1 mouse cellular context compared by ENCODE assay signal in genomic region chr15:98871916-98872888, GRCm38 (mm10).
TF ChIP-seq lines count a peak whose summit lies in the region.

No protein-coding gene starts in this region.

TF ChIP-seq in MEL, 35 proteins besides CTCF, POLR2A, EP300 and RAD21 (continued from another document):
- no peak for TF ChIP-seq ZC3H11A (IDR thresholded peaks at IDR 0.05; ENCODE audit: low read depth, low read length)
- TF ChIP-seq SMC3 (IDR thresholded peaks at IDR 0.05; ENCODE audit: low read depth, low read length): no peak
- peak; percentile 64; the same call in 1 of the 2 replicates for TF ChIP-seq E2F4 (IDR thresholded peaks at IDR 0.05; ENCODE audit: borderline replicate concordance, low read depth, low read length)
- peak; percentile 8; the same call in 1 of the 2 replicates for TF ChIP-seq NRF1 (IDR thresholded peaks at IDR 0.05; ENCODE audit: insufficient read depth, low read depth, low read length, poor library complexity, severe bottlenecking)
- no peak for TF ChIP-seq ZNF384 (IDR thresholded peaks at IDR 0.05; ENCODE audit: low read depth, low read length)
- TF ChIP-seq TCF12 (IDR thresholded peaks at IDR 0.05; ENCODE audit: low read depth, low read length): peak; percentile 83
- TF ChIP-seq RCOR1 (IDR thresholded peaks at IDR 0.05; ENCODE audit: low read depth, low read length): no peak
- peak; percentile 97 for TF ChIP-seq KAT2A (conservative IDR thresholded peaks at IDR 0.05; ENCODE audit: low read depth, low read length)
- TF ChIP-seq BHLHE40 (IDR thresholded peaks at IDR 0.05; ENCODE audit: borderline replicate concordance, low read depth, low read length): no peak
- TF ChIP-seq POLR2AphosphoS2 (IDR thresholded peaks at IDR 0.05; ENCODE audit: low read length): no peak; the same call in none of the 2 replicates
- peak; percentile 95 for TF ChIP-seq MAX (IDR thresholded peaks at IDR 0.05; ENCODE audit: low read length)
- TF ChIP-seq MEF2A (IDR thresholded peaks at IDR 0.05; ENCODE audit: extremely low read depth, insufficient replicate concordance, low read depth, low read length, poor library complexity, severe bottlenecking): no peak
- peak; percentile 73 for TF ChIP-seq USF1 (IDR thresholded peaks at IDR 0.05; ENCODE audit: low read depth, low read length)
- TF ChIP-seq MYB (IDR thresholded peaks at IDR 0.05; ENCODE audit: low read depth, low read length): no peak
- TF ChIP-seq NELFE (IDR thresholded peaks at IDR 0.05; ENCODE audit: low read depth, low read length): peak; percentile 77
- TF ChIP-seq GATA1 (IDR thresholded peaks at IDR 0.05; ENCODE audit: low read depth, low read length): peak; percentile 9; the same call in 1 of the 2 replicates
- peak; percentile 95 for TF ChIP-seq TBP (IDR thresholded peaks at IDR 0.05; ENCODE audit: low read depth, low read length)
- TF ChIP-seq HCFC1 (IDR thresholded peaks at IDR 0.05; ENCODE audit: low read depth, low read length): peak; percentile 90
- TF ChIP-seq MAFK (IDR thresholded peaks at IDR 0.05; ENCODE audit: borderline replicate concordance, low read depth, low read length): no peak
- no peak for TF ChIP-seq TAL1 (IDR thresholded peaks at IDR 0.05; ENCODE audit: low read length)
- no peak for TF ChIP-seq JUND (IDR thresholded peaks at IDR 0.05; ENCODE audit: low read depth, low read length)
- TF ChIP-seq SIN3A (IDR thresholded peaks at IDR 0.05; ENCODE audit: low read length): peak; percentile 99
- TF ChIP-seq MXI1 (IDR thresholded peaks at IDR 0.05; ENCODE audit: low read depth, low read length): peak; percentile 99
- no peak; the same call in 1 of the 2 replicates for TF ChIP-seq ZKSCAN1 (IDR thresholded peaks at IDR 0.05; ENCODE audit: low read depth, low read length)
- TF ChIP-seq CHD2 (IDR thresholded peaks at IDR 0.05; ENCODE audit: low read length): peak; percentile 51
- TF ChIP-seq UBTF (IDR thresholded peaks at IDR 0.05; ENCODE audit: borderline replicate concordance, insufficient read depth, low read depth, low read length): peak; percentile 93; the same call in 1 of the 2 replicates
- TF ChIP-seq ZMIZ1 (IDR thresholded peaks at IDR 0.05; ENCODE audit: low read depth, low read length): peak; percentile 73
- TF ChIP-seq ELF1 (IDR thresholded peaks at IDR 0.05; ENCODE audit: low read depth, low read length): 0 out of 2 replicates have a peak, but pooled peaks have one; percentile 38
- TF ChIP-seq GABPA (IDR thresholded peaks at IDR 0.05; ENCODE audit: low read depth, low read length): no peak
- peak; percentile 53; the same call in 1 of the 2 replicates for TF ChIP-seq POLR2AphosphoS5 (IDR thresholded peaks at IDR 0.05; ENCODE audit: borderline replicate concordance, low read depth, low read length)
